Mouse (Mus musculus) bone marrow, adult 2 months (tissue): ENCODE data around the gene Mrpl24.

Experiments used
- CTCF ChIP-seq: fragments of 200-500 bp; IDR thresholded peaks from 2 replicates; pipeline ENCODE4 v1.5.1; 2011; ENCODE audit warnings: low read length, control low read depth; ENCODE audit not compliant: control insufficient read depth, insufficient read depth
- POLR2A ChIP-seq: fragments of 200-500 bp; IDR thresholded peaks from 2 replicates; pipeline ENCODE4 v1.6.1; 2011; ENCODE audit warnings: low read depth, mild to moderate bottlenecking, control low read depth, low read length, borderline replicate concordance; ENCODE audit not compliant: control insufficient read depth

DNA sequence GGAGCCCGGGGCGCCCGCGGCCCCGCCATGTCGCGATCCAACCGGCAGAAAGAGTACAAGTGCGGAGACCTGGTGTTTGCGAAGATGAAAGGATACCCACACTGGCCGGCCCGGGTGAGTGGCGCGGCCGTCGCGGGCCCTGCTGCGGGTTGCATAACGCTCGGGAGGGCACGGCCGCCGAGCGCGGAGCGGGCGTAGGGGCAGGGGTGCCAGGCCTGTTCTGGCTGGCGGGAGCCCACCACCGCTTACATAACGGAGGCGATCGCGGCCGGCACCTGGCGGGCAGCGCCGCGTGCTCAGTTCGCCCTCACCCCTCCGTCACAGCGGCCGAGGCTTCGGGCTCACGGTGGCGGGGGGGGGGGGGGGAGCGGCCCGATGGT is 12.7 kb upstream of the Mrpl24 start:
- TF ChIP-seq POLR2A = 0 out of 2 replicates have a peak, but pooled peaks have one; percentile 12
- no peak for TF ChIP-seq CTCF
